Mouse (Mus musculus) heart, adult 2 months (tissue): Measurements from ENCODE around the gene E2f4.

ENCODE experiments used
- CTCF ChIP-seq: fragments of 200-600 bp; IDR thresholded peaks from 2 replicates; pipeline ENCODE4 v1.8.1; 2022; ENCODE audit warnings: antibody characterized with exemption, mild to moderate bottlenecking, moderate library complexity
- POLR2A ChIP-seq: fragments of 200-500 bp; IDR thresholded peaks from 2 replicates; pipeline ENCODE4 v1.6.1; 2011; ENCODE audit warnings: mild to moderate bottlenecking, low read depth, low read length, control low read depth; ENCODE audit not compliant: insufficient read depth

GRCm38 (mm10) chr8:105268342-105269074 is 29.0 kb upstream of the E2f4 start:
- no peak for TF ChIP-seq CTCF
- no peak for TF ChIP-seq POLR2A
